Mouse (Mus musculus) c-Kit-positive CD71-positive TER-119-negative erythroid progenitor cells, embryonic 14.5 days (primary cell): ENCODE results near the gene Ssh3.

Experiments used
- DNase-seq: peaks from one replicate; pipeline ENCODE4 v3.0.0-alpha.2; 2013; ENCODE audit warnings: low read depth

Ssh3 gene

DNA sequence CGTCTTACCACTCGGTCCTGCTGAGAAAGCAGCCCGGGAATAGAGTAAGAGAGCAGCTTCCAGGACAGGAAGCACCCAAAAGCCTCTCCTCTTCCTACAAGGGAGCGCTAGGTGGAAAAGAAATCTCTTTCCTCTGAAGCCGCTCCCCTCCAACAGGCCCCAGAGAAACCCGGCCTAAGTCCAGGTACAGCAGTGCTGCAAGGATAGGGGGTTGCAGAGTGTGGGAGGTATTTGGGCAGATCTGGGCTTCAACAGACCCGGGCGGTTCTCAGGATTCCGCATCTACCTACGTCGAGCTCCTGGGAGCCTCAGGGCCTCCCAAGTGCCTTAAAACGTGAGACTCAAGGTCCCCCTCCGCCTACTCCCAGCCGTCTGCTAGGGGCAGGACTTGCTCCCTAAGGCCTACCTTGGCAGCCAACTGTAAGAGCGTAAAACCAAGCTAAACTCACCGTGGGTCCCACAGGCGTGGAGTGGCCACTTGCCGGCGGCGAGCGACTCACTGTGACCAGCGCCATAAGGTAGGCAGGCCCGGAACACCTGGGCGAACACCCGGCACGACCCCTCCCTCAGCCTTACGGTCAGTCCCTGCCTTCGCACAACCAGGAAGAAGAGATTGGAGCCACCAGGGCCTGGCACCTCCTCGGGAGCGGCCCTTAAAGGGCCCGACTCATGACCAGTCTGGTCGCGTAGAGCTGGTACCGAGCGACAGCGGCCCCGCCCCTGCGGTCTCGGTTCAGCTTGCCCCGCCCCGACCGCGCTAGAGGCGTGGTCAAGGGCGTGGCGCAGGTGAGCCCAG is at the start of gene Ssh3:
Gene Ssh3, minus strand, starts transcription at position 615 of the 796 bp plus-strand sequence.
- DNase-seq = peak; percentile 48

DNA sequence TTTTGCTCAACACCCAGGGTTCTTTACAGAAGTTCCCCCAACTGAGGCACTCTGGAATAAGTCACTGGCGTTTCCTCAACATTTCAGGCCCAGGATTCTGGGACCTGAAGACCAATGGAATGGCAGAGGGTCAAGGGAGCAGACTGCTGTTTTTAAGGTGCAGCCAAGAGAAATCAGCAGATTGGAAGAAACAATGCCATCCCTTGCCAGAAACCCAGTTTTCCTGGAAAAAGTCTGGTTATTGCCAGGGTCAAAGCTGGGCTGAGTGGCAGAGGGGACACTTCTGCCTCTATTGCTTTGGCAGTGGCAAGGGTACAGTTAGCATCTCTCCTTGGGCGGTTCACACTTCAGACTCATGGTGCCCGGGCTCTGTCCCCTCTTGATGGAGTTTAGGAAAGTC is 48.2 kb upstream of the Ssh3 start:
- no peak for DNase-seq

DNA sequence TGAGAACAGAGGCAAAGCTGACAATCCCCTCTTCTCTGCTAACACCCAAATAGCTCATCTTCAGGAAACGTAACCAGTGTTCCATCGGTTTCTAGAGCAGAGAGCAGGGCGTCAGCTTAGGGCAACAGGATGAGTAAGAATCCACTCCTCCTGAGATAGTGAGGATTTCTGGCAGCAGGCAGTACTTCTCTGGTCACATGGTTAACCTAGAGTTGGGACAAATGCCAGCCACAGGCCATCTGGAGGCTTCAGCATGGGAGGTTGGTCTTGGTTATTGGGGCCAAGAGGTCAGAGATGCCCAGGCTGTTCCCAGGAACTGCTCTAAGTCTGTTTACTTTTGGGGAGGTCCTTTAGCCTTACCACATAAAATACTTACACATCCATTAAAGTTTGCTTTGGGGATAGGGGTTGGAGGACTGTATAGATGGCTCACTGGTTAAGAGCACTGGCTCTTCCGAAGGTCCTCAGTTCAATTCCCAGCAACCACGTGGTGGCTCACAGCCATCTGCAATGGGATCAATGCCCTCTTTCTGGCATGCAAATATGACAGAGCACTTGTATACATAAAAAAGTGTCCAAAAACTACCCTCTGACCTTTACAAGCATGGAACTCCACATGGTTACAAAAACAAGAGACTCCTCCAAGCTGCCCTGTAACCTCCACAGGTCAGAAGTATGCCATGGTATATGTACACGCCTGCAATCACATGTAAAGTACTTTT is 46.4 kb upstream of the Ssh3 start:
- no peak for DNase-seq

DNA sequence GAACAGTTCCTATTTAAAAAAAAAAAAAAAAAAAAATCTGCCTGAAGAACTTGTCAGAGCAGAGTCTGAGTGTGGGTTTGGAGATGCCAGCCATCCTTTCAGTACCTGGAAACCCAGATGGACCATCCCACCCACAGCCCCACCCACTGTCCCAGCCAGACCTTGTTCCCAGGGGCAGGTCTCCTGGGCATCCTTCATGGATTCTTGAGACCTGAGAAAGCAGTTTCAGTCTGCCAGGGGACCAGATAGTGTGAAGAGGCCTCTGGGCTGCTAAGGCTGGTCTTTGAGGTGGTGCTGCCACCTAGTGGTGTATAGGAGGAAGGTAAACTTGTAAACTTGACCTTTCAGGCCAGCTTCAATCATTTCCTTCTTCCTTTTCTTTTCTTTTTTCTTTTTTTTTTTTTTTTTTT is 40.8 kb upstream of the Ssh3 start:
- peak; percentile 56 for DNase-seq

DNA sequence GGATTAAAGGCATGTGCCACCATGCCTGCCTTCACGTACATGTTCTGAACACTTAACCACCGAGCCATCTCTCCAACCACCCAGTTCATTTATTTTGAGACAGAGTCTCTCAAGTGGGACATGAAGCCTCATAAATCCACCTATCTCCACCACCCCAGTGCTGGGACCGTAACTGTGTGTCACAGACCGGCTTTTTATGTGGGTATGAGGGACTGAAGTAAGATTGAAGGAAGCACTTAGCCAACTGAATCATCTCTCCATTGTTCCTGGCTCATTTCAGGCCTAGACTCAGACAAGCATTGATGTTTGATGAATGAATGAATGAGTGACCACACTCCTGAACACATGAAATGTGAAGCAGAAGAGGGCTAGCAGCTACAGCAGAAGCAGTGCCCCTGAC is 40.3 kb upstream of the Ssh3 start:
- no peak for DNase-seq

DNA sequence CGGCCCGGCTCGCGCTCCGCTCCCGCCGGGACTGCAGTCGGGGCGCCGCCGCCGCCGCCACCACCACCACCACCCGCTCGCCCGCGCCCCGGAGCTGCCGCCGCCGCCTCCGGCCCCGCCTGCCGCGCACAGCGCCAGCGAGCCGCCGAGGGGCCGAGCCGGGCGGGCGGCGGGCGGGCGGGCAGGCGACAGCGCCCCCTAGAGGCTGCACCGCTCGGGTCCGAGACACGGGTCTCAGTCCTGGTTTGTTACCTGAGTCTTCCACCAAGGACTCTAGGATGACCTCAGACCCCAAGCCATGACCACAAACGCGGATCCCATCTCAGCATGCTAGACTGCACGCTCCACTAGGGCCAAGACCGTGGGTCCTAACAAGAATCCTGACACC is 37.2 kb upstream of the Ssh3 start, which contains the start of gene Grk2:
Gene Grk2, minus strand, starts transcription at position 33 of the 388 bp plus-strand sequence.
- DNase-seq = no peak

DNA sequence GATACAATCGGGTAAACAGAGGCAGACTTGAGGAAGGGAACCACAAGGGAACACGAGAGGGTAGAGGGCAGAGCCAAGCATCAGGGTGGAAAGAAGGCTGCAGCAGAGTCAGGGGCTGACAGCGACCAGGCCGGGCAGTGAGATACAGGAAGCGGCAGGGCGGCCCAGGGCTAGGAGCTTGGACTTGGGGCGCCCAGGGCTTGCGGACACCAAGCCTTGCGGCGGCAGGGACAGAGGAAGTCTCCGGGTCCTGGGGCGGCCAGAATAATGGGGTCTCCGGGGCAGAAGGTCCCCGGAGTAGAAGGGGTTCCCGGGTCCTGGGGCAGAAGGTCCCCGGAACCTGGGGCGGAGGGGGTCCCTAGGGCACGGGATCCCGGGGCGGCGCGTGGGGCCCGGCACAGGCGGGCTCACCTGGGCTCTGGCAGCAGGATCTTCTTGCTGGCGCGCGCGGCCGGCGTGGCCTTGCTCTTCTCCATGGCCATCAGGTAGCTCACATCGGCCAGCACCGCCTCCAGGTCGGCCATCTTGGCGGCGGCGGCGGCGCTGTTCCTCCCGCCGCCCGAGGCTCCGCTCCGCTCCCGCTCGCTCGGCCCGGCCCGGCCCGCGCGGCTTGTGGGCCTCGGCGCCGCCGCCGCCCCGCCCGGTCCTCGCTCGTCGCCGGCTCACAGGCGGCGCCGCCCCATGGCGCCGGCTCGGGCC is 36.7 kb upstream of the Ssh3 start:
- DNase-seq = no peak

DNA sequence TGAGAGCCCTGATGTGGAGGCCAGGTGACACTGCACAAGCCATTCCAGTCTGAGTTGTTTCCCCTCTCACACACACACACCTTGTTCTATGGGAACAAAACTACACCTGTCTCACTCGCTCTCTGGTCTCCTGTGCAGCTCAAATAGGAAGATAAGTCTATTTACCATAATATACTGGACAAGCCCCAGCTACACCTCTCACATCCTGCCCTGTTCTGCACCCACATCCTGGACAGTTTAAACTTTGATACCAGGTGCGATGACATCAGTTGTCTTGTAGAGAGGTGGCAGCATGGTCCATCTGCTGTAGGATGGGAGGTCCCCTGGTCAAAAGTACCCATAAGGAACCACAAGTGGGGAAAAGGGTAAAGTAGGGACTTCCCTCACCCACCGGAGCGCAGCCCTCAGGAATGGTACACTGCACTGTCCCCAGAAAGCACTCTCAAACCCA is 35.9 kb upstream of the Ssh3 start:
- DNase-seq = no peak

DNA sequence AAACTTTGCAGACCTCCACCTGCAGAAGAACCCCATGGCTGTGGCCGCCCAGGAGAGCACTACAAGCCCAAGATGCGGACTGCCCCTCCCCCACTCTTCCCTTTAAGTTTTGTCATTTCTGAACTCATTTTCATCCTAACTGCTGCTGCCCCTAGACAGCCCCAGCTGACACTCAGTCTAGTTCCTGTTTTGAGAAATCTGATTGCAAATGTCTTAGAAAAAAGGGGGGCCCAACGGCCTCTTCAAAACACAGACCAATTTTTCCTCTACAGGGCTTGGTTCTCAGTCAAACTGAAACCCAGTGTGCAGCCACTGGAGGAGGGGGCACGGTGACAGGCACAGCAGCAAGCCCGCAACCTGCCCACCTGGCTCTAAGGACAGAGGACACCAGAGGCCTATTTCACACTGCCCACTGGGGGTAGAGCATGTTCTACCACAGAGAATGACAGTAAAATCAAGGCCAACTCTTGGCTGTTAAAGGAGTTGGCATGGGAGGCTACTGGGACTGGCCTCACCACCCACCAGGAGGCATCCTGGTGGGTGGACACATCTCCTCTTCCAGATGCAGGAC is 35.4 kb upstream of the Ssh3 start:
- DNase-seq = no peak

DNA sequence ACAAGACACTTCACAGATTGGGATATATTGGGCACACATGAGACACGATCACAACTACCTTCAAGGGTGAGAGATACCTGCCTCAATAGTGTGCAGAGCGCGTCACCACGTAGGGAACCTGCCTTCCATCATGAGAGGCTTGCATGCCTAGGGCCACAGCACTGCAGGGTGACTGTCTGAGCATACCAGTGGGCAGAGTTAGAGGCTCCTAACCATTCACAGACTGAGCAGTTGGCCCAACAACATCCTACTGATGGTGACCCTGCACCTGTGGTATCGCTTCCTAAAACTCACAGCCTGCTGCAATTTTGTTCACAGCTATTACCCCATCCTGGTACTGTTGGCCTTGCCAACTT is 34.6 kb upstream of the Ssh3 start:
- no peak for DNase-seq

DNA sequence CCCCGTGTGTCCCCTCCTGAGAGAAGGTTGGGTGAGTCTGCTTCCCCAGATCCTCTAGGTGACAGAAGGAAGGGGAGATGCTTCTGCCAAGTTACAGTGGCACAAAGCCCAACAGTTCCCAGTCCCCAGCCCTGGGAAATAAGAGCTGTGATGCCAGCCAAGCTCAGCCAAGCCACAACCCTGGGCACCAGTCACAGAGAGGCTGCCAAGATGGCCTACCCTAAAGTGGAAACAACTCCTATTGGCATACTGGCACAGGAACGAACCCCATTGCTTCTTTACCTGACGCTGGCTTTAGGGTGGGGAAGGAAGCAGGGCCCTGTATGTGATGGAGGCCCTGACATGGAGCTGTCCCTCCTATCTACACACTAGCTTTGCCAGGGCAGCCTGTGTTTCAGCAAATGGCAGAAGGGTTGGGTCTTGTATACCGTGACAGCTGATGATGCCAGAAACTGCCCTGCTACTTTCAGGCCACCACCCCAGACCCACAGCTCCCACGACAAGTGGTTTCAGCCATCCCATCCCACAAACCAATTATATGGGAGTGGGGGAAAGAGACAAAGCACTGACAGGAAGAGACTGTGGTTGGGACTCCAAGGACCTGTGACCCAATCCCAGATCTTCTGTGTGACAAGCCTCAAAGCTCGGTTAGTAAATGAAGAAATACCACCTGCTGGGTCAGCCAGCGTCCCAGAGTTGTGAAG is 34.1 kb upstream of the Ssh3 start:
- DNase-seq = no peak

DNA sequence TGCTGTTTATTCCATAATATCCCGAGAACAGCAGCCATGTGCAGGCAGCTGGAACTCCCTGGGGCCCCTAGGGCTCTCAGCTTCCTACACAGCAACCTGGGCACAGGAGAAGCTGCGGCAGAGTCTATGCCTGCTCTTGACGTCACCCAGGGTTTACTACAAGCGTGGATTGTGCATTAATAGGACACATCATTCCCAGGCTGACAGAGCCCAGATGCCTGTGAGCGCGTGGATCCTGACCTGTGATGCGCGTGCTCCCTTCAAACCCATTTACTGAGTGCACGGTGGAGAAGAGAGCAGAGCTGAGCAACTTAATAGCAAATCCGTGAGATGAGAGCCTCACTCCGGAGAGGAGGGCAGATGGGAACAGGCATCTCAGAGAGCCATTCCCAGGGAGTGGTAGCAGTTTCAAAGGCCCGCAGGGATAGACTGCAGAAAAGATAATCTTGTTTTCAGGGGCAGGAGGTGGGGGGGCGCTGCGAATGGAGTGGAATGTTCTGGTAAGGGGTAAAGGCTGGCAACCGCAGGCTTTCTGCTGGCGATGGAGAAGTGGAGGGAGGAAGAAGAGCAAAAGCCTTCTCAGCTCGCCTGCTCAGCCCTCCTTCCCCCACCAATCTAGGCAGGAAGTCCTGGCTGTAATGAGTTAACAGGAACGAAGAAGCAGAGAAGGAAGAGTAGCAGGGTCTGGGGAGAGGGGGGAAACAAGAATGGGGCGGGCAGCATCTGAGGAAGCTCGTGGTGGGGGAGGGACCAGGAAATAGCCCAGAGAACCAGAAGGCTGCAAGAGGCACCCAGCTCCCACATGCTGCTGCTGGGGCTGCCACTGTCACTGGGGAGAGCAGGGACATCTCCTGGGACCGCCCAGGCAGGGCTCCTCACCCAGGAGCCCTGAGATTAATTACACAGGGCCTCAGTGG is 33.0 kb upstream of the Ssh3 start:
- DNase-seq = no peak

DNA sequence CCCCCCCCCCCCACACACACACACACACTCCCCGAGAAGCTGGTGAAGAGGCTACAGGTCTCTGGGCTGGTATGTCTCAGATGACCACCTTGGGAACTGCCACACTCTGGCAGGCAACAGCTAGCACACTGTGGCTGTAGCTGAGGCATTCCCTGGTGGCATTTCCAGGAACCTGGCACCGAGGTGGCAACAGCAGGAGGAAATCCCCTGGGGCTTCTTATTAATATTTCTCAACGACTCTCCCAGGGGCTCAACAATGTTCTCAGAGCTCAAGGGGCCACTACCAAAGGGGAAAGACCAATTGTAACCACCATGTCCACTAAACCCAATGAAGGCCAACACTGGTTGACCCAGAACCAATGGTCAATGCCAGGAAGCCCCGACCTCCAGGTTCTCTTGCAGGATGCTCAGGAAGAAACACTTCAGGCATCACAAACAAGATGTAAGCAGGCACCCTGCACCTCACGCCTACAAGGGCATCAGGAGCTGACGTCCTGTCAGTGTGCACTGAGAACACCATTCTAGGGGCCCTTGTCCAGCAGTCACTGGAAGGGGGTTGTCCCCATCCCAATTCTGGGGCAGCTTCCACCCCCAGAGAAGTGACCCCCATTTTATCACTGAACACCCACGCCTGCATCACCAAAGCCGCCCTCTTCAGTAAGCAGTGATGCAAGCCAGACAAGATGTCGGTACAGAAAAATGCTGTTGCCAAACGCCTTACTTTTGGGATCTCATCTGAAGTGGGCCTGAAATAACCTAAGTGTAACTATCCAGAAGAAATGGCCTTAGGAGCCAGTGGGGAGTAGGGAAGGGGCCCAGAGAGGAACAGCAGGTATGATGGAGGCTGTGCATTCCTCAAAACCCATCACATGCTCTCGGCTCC is 32.1 kb upstream of the Ssh3 start:
- no peak for DNase-seq

DNA sequence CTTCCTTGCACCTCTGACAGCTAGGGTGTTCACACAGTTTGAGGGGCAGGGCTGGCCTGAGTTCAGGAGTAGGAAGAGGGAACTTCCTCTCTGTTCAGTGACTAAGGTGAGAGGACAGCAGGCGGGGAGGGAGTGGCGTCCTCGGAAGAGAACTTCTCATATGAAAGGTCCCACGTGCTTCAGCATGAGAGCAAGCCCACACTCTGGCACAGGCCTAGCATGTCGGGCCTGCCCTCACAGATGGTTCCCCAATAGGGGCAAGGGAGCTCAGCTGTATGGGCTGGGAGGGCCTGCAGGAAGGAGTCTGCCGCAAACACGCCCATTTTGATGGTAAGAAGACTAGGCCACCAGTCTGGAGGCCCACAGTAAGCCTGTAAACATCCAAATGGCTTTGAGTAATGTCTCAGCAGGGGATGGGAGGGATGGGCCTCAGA is 31.3 kb upstream of the Ssh3 start:
- DNase-seq = no peak

DNA sequence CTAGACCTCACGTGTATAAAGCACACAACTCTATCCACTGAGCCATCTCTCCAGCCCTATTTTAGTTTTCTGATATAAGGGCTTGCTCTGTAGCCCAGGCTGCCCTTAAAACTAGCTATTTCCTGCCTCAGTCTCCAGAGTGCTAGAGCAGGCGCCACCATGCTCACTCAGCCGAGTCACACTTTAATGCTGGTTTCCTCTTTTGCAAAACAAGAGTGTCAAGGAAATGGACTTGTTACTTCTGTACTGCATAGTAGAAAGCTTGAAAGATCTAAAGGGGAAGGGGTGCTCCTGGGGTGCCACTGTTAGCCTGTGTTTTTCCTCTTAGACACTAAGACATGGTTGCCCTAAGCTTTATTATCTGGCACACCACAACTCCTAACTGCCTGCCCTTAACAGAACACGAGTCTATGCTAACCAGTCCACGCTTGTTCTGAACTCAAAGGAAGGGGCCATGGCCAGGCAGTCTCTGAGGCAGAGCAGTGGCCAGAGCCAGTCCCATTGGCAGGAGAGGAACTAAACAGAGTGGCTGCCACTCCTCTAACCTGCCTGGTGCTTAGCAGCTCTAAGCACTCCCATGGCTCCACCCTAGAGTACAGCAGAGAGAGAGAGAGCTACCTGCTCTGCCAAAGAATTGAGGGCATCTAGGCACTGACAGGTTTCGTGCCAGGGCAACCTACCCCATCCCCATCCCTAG is 30.7 kb upstream of the Ssh3 start:
- no peak for DNase-seq

DNA sequence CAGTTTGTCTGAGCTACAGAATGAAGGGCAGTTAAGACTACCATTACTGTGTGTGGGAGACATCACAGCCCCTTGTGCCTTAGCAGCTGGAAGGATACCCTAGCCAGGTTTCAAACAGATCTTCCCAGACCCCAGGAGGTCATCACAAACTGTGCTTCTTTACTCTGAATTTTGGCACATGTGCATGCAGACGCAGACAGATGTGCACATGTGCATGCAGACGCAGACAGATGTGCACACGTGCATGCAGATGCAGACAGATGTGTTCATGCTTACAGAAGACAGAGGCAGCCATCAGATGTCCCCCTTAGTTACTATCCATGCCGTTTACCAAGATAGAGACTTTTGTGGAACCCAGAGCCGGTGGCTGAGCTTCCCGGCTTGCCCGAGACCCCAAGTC is 30.1 kb upstream of the Ssh3 start:
- no peak for DNase-seq

DNA sequence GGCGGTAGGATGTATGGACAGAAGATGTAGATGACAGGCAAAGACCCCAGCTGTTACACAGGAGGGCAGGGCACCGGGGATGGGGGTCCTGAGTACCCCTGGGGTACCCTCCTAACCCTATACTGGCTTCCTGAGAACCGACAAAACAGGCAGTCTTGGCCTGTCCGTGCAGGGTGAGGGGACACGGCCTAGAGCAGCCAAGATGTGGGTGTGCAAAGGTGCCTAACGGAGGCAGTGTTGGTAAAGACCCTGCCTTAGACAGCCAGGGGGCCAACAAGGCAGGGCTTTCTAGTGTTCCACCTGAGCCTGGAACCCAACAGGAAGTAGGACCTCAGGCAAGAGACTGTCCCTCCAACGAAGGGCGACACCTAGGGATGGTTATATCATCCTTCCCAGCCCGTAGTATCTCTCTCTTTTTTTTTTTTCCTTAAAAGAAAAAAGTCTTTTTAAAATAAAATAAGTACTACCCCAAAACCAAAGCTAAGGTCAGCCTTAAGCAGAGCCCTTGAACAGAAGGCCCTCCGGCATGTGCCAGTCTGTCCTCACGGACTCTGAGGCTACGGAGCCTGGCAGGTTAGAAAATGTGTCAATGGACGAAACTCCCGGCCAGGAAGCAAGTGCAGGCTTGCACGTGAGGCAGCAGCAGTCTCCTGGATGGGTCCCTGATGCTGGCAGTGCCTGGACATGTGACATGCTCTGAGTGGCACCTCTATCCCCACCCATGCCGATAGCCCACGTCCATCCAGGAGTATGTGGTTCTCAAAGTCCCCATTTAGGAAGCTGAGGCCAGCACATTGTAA is 29.5 kb upstream of the Ssh3 start:
- DNase-seq = no peak

DNA sequence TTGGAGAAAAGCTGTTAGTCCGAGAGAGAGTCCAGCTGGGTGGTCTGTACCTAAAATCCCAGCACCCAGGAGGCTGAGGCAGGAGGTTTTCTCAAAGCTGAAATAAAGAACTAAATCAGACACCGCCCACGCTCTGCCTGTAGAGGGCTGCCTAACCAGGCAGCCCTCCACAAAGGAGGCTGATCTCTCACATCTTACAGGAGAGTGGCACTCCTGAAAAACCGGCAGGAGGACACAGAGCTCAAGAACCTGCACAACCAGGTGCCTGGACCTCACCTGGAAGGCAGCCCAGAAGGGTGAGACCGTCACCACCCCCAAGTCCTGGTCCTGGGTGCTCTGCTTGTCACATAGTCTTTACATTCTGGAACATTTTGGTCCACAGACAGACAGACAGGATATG is 28.9 kb upstream of the Ssh3 start:
- no peak for DNase-seq
